Mouse (Mus musculus): Measurements from ENCODE around the gene Esrrg.

Esrrg gene

DNA sequence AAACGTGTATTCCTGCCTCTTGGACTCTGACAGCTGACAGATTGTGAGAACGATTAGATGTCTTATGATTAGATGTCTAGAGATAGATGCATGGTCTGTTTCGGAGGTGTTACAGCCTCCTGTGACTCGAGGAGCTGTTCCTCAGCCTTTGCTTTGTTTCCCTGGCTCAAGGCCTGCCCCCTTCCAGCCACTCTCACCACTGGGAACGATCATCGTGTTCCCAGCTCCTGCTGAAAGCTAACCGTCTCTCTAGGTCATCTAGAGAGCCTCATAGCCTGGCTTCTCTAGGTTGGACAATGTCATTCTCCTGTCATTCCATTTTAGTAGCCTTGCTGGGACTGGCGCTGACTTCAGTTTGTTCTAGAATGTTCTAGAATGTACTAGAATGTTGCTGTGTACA is 233.0 kb downstream of the Esrrg start:
- no peaks in the 10 kb centered on the region for H3K27me3 ChIP-seq (ENCODE audit: insufficient read depth, low read length)
- TF ChIP-seq NANOG (IDR thresholded peaks at IDR 0.05; ENCODE audit: borderline replicate concordance, low read length) (no peak), POU5F1 (IDR thresholded peaks at IDR 0.05; ENCODE audit: borderline replicate concordance, low read length) (no peak), CTCF (conservative IDR thresholded peaks at IDR 0.05; ENCODE audit: low read length) (no peak)
- H3K4me3 ChIP-seq (replicated peaks; ENCODE audit: low read length): no peak overlapping the region
- H3K36me3 ChIP-seq (ENCODE audit: insufficient read depth, low read length): no peaks in the 10 kb centered on the region
- H3K4me1 ChIP-seq (replicated peaks; ENCODE audit: low read depth, low read length): no peaks in the 10 kb centered on the region
- H3K9me3 ChIP-seq (ENCODE audit: low read length): peaks cover 9% of the 10 kb centered on the region

DNA sequence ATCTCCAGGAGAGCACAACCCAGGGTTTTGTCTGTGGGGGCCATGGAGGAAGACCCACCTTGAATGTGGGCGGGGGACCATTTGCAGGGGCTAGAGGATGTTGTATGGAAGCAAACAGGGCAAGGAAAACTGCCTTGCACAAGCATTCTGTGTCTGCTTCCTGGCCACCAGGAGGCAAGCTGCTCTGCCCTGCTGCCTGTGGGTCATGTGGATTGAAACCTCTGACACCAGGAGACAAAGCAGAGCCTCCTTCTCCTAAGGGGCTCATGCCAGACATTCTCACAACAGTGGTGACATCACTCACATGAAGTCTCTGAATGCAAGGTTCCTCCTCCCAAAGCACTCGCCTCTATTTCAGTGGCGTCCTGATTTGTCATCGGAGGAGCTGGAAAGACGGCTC is 234.1 kb downstream of the Esrrg start:
- no peaks in the 10 kb centered on the region for H3K36me3 ChIP-seq (ENCODE audit: insufficient read depth, low read length)
- TF ChIP-seq NANOG (IDR thresholded peaks at IDR 0.05; ENCODE audit: borderline replicate concordance, low read length) (no peak), POU5F1 (IDR thresholded peaks at IDR 0.05; ENCODE audit: borderline replicate concordance, low read length) (no peak), CTCF (conservative IDR thresholded peaks at IDR 0.05; ENCODE audit: low read length) (no peak)
- no peak overlapping the region for H3K4me3 ChIP-seq (replicated peaks; ENCODE audit: low read length)
- H3K9me3 ChIP-seq (ENCODE audit: low read length): peaks cover 9% of the 10 kb centered on the region
- no peaks in the 10 kb centered on the region for H3K4me1 ChIP-seq (replicated peaks; ENCODE audit: low read depth, low read length)
- H3K27me3 ChIP-seq (ENCODE audit: insufficient read depth, low read length): no peaks in the 10 kb centered on the region

DNA sequence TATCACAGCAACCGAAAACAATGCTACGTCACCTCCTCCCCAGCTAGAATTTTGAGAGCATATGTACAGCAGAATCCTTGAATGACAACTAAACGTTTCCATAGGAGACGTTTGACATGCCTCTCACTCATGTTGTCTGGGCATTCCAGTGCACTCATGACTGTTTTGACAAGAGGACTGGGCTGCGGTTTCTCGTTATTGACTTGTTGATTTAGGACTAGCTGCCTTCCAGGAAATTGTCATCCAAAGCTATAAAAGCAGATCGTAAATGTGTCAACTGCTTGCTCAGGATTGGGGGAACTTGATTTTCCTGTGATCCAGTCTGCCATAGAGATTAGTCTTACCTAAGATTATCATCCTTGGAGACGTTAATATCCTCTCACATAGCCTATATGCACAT is 245.6 kb downstream of the Esrrg start:
- Histone ChIP-seq H3K4me1 (replicated peaks; ENCODE audit: low read depth, low read length) (no peaks in the 10 kb centered on the region), H3K36me3 (ENCODE audit: insufficient read depth, low read length) (no peaks in the 10 kb centered on the region), H3K9me3 (ENCODE audit: low read length) (no peaks in the 10 kb centered on the region), H3K4me3 (replicated peaks; ENCODE audit: low read length) (no peak overlapping the region), H3K27me3 (ENCODE audit: insufficient read depth, low read length) (no peaks in the 10 kb centered on the region)
- TF ChIP-seq NANOG (IDR thresholded peaks at IDR 0.05; ENCODE audit: borderline replicate concordance, low read length) (no peak), POU5F1 (IDR thresholded peaks at IDR 0.05; ENCODE audit: borderline replicate concordance, low read length) (no peak), CTCF (conservative IDR thresholded peaks at IDR 0.05; ENCODE audit: low read length) (no peak)

DNA sequence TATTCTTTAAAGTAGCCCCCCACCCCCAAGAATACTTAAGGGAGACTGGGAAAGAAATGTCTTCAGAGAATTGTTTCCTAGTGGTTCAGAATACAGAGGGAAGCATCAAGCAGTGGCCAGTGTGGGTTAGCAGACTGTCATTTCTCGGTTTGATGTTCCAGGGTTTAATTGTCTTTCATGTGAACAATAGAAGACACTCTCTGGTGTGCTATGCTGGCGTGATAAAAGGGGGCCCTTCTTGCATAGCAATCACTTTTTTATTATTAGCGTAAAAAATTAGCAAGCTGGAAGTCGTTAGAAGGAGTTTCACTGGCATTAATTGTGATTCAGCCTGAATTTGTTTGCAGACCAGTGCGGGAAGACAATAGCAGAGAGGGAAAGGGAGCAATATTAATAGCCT is 253.7 kb downstream of the Esrrg start:
- no peaks in the 10 kb centered on the region for H3K9me3 ChIP-seq (ENCODE audit: low read length)
- H3K4me1 ChIP-seq (replicated peaks; ENCODE audit: low read depth, low read length): no peaks in the 10 kb centered on the region
- no peaks in the 10 kb centered on the region for H3K36me3 ChIP-seq (ENCODE audit: insufficient read depth, low read length)
- H3K4me3 ChIP-seq (replicated peaks; ENCODE audit: low read length): no peak overlapping the region
- TF ChIP-seq NANOG (IDR thresholded peaks at IDR 0.05; ENCODE audit: borderline replicate concordance, low read length) (no peak), CTCF (conservative IDR thresholded peaks at IDR 0.05; ENCODE audit: low read length) (no peak), POU5F1 (IDR thresholded peaks at IDR 0.05; ENCODE audit: borderline replicate concordance, low read length) (no peak)
- H3K27me3 ChIP-seq (ENCODE audit: insufficient read depth, low read length): no peaks in the 10 kb centered on the region

DNA sequence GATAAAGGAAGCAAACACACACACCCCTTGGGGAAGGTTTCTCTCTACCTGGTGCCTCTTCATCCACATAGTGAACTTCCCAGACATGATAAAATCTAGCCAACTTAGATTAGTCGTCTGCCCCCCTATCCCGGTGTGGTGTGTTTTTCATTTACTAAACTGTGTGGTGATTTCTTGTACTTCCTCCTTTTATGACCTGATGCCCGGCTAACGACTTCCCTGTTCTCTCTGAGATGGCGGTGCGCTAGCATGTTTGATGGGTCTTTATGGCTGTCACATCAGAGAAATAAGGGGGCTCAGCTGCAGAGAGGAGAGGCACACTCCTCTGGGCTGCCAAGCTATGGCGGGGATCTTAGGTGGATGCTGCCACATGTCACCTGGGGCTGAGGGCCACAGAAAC is 259.8 kb downstream of the Esrrg start:
- Histone ChIP-seq H3K9me3 (ENCODE audit: low read length) (no peaks in the 10 kb centered on the region), H3K4me1 (replicated peaks; ENCODE audit: low read depth, low read length) (no peaks in the 10 kb centered on the region), H3K36me3 (ENCODE audit: insufficient read depth, low read length) (no peaks in the 10 kb centered on the region), H3K27me3 (ENCODE audit: insufficient read depth, low read length) (no peaks in the 10 kb centered on the region), H3K4me3 (replicated peaks; ENCODE audit: low read length) (no peak overlapping the region)
- TF ChIP-seq NANOG (IDR thresholded peaks at IDR 0.05; ENCODE audit: borderline replicate concordance, low read length) (no peak), POU5F1 (IDR thresholded peaks at IDR 0.05; ENCODE audit: borderline replicate concordance, low read length) (no peak), CTCF (conservative IDR thresholded peaks at IDR 0.05; ENCODE audit: low read length) (no peak)

DNA sequence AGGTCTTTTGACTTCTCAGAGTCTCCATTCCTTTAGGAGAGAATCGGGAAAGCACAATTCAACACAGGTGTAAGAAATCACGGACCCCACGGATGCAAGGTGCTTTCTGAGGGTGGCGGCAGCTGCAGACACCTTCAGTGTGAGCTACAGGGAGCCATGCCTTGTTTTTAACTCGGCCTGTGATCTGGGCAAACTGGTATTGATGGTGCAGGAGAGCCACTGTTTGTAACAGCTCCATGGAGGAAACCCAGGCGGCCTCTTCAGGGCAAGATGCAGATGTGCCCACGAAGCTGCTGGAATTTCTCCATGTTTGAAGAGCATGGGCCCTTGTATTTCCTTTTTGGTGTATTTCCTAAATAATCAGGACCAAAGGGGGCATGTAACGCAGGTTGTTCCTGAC is 263.6 kb downstream of the Esrrg start:
- H3K4me3 ChIP-seq (replicated peaks; ENCODE audit: low read length): no peak overlapping the region
- H3K27me3 ChIP-seq (ENCODE audit: insufficient read depth, low read length): peaks cover 3% of the 10 kb centered on the region; the same call in 1 of the 2 replicates
- no peaks in the 10 kb centered on the region for H3K36me3 ChIP-seq (ENCODE audit: insufficient read depth, low read length)
- H3K9me3 ChIP-seq (ENCODE audit: low read length): peaks cover 5% of the 10 kb centered on the region; the same call in 1 of the 2 replicates
- TF ChIP-seq CTCF (conservative IDR thresholded peaks at IDR 0.05; ENCODE audit: low read length) (no peak), POU5F1 (IDR thresholded peaks at IDR 0.05; ENCODE audit: borderline replicate concordance, low read length) (no peak), NANOG (IDR thresholded peaks at IDR 0.05; ENCODE audit: borderline replicate concordance, low read length) (no peak)
- no peaks in the 10 kb centered on the region for H3K4me1 ChIP-seq (replicated peaks; ENCODE audit: low read depth, low read length)

DNA sequence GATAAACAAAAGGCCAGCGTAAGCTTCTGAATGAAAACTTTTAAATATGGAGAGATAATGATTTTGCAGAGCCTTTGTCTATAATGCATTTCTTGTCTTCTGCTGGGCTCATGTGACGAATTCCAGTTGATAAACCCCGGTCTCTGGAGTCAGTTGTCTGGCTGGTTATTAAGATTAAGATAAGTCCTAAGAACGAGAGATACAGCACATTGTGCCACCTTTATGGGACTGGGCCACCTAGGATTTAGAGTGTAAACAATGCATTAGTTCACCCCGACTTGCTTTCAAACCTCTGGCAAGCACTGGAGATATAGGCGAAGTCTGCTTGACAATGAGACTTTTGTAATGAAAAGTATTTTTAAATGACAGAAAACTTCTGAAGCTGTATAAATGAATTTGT is 264.2 kb downstream of the Esrrg start:
- TF ChIP-seq CTCF (conservative IDR thresholded peaks at IDR 0.05; ENCODE audit: low read length): no peak
- TF ChIP-seq NANOG (IDR thresholded peaks at IDR 0.05; ENCODE audit: borderline replicate concordance, low read length): no peak
- TF ChIP-seq POU5F1 (IDR thresholded peaks at IDR 0.05; ENCODE audit: borderline replicate concordance, low read length): no peak
- Histone ChIP-seq H3K36me3 (ENCODE audit: insufficient read depth, low read length) (no peaks in the 10 kb centered on the region), H3K4me3 (replicated peaks; ENCODE audit: low read length) (no peak overlapping the region), H3K9me3 (ENCODE audit: low read length) (peaks cover 5% of the 10 kb centered on the region; the same call in 1 of the 2 replicates), H3K27me3 (ENCODE audit: insufficient read depth, low read length) (peaks cover 3% of the 10 kb centered on the region; the same call in 1 of the 2 replicates), H3K4me1 (replicated peaks; ENCODE audit: low read depth, low read length) (no peaks in the 10 kb centered on the region)

DNA sequence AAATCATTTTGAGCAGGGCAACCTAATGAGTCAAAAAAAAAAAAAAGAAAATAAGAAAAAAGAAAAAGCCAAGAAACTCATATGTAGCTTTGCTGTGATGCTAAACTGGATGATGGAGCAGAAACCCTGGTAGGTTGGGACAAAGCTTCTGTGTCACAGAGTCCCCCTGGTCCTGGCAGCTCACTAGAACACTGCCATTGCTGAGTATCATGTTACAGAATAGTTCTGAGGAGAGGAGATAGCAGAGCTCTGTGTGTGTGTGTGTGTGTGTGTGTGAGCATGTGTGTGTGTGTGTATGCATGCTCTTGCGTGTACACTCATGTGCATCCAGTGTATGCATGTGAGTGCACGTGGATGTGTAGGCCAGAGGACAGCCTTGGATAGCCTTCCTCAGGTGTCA is 265.2 kb downstream of the Esrrg start:
- Histone ChIP-seq H3K36me3 (ENCODE audit: insufficient read depth, low read length) (no peaks in the 10 kb centered on the region), H3K4me1 (replicated peaks; ENCODE audit: low read depth, low read length) (no peaks in the 10 kb centered on the region), H3K4me3 (replicated peaks; ENCODE audit: low read length) (no peak overlapping the region), H3K9me3 (ENCODE audit: low read length) (peaks cover 5% of the 10 kb centered on the region; the same call in 1 of the 2 replicates), H3K27me3 (ENCODE audit: insufficient read depth, low read length) (peaks cover 3% of the 10 kb centered on the region)
- no peak for TF ChIP-seq POU5F1 (IDR thresholded peaks at IDR 0.05; ENCODE audit: borderline replicate concordance, low read length)
- TF ChIP-seq CTCF (conservative IDR thresholded peaks at IDR 0.05; ENCODE audit: low read length): no peak
- no peak for TF ChIP-seq NANOG (IDR thresholded peaks at IDR 0.05; ENCODE audit: borderline replicate concordance, low read length)

DNA sequence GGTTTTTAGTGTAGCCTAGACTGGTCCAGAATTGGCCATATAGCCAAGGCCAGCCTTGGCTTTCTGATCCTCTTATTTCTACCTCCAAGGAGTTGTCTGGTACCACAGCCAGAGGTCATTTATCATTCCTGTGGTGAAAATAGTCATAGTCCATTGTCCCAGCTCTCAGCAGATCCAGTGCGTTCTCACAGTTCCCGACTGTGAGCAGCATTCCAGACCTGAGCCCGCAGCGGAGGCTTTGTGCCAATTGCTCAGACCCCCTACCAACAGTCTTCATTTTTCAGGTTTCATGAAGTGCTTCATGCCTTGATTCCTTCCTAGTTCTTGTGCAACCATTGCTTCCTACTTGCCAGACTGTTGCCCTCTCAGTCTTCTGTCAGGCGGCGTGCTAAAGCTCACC is 278.7 kb downstream of the Esrrg start:
- Histone ChIP-seq H3K27me3 (ENCODE audit: insufficient read depth, low read length) (no peaks in the 10 kb centered on the region), H3K36me3 (ENCODE audit: insufficient read depth, low read length) (no peaks in the 10 kb centered on the region), H3K4me1 (replicated peaks; ENCODE audit: low read depth, low read length) (no peaks in the 10 kb centered on the region), H3K9me3 (ENCODE audit: low read length) (no peaks in the 10 kb centered on the region), H3K4me3 (replicated peaks; ENCODE audit: low read length) (no peak overlapping the region)
- TF ChIP-seq CTCF (conservative IDR thresholded peaks at IDR 0.05; ENCODE audit: low read length) (no peak), NANOG (IDR thresholded peaks at IDR 0.05; ENCODE audit: borderline replicate concordance, low read length) (no peak), POU5F1 (IDR thresholded peaks at IDR 0.05; ENCODE audit: borderline replicate concordance, low read length) (no peak)

Measured in E14TG2a.4 (cell line).